Comparison of ENCODE assay signal across 1 mouse cellular context in genomic region chr8:69957879-69958278, GRCm38 (mm10).
TF ChIP-seq lines count a peak whose summit lies in the region.

No protein-coding gene starts in this region.

TF ChIP-seq in MEL, 35 proteins besides CTCF, POLR2A, EP300 and RAD21:
- no peak for TF ChIP-seq MAZ (IDR thresholded peaks at IDR 0.05; ENCODE audit: low read depth, low read length)
- TF ChIP-seq ZKSCAN1 (IDR thresholded peaks at IDR 0.05; ENCODE audit: low read depth, low read length): no peak
- no peak for TF ChIP-seq TCF12 (IDR thresholded peaks at IDR 0.05; ENCODE audit: low read depth, low read length)
- no peak for TF ChIP-seq SIN3A (IDR thresholded peaks at IDR 0.05; ENCODE audit: low read length)
- no peak for TF ChIP-seq HCFC1 (IDR thresholded peaks at IDR 0.05; ENCODE audit: low read depth, low read length)
- TF ChIP-seq KAT2A (conservative IDR thresholded peaks at IDR 0.05; ENCODE audit: low read depth, low read length): no peak
- no peak for TF ChIP-seq MAFK (IDR thresholded peaks at IDR 0.05; ENCODE audit: borderline replicate concordance, low read depth, low read length)
- no peak for TF ChIP-seq SMC3 (IDR thresholded peaks at IDR 0.05; ENCODE audit: low read depth, low read length)
- no peak for TF ChIP-seq MXI1 (IDR thresholded peaks at IDR 0.05; ENCODE audit: low read depth, low read length)
